Mouse (Mus musculus): Measurements from ENCODE around the gene Cirbp.
A peak's percentile ranks its signal among the peaks of the same experiment; 100 is the strongest.

Gene Cirbp

DNA sequence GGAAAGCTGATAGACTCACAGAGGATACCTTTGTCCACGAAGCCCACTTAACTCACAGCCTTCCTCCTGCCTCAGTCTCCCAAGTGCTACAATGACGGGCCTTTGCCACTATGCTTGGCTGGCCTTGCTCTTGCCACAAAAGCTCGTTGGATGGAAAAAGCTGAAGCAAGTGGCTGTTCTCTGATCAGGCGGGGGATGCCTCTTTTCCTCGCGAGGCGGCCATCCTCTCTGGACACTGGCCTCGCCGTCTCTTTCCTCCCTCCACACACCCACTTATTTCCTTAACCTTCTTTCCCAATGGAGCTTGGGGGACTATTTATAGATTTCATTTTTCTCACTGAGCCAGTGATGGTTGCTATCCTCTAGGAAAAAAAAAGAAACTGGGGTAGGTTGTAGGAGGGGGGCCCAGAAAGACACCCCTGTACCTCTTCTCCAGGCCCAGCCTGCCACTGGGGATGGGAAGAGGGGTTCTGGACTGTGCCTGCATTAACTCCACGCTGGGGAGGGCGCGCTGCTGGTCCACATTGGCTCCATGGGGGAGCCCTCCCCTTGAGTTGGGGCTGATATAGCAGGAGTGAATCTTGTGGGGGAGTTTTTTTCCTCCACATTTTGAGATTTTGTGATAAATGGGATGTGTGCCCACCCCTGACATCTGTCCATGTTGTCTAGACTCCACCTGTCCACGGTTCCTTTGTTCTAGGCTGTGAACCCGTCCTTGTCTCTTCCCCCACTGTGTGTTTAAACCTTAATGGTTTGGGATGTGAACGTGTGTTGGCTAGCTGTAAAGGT lies 8.4 kb upstream of the Cirbp start:
- H3K4me1 ChIP-seq (replicated peaks; ENCODE audit: low read depth, low read length), result peaks cover 93% of the 10 kb centered on the region
- TF ChIP-seq NANOG (IDR thresholded peaks at IDR 0.05; ENCODE audit: borderline replicate concordance, low read length), result no peak
- no peak for TF ChIP-seq POU5F1 (IDR thresholded peaks at IDR 0.05; ENCODE audit: borderline replicate concordance, low read length)
- peaks cover 54% of the 10 kb centered on the region for H3K36me3 ChIP-seq (ENCODE audit: insufficient read depth, low read length)
- H3K27me3 ChIP-seq (ENCODE audit: insufficient read depth, low read length), result no peaks in the 10 kb centered on the region
- H3K4me3 ChIP-seq (replicated peaks; ENCODE audit: low read length), result no peak overlapping the region; the same call in 1 of the 2 replicates
- H3K9me3 ChIP-seq (ENCODE audit: low read length), result no peaks in the 10 kb centered on the region

DNA sequence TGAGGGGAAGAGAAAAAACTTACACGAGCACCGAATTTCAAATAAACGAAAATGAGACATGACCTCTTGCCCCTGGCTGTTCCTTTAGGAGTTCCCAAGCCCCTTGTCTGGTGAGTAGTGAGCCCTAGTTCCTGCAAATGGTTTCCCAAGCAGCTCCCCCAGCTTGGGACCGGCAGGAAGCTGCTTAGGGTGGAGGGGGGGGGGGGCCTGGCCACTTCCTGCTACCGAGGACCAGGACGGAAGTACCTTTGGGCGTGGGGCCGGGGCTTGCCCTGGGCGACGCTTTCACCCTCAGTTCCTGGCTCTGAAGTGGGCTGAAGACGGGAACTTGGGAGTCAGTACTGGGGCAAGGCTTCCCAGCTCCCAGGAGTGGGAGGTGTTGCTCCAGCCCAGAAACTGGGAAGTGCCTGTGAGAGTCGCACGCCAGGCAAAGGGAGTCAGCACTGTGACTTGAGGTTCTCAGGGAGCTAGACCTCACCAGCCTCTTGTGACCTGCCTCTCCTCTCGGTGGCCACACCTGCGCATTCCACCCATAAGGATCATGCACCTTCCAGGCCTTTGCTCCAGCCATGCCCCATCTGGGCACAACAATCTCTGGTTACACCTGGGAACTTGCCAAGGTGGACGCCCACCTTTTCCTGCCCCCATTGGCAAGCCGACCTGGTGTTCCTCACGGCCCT lies 7.3 kb upstream of the Cirbp start:
- H3K9me3 ChIP-seq (ENCODE audit: low read length), result no peaks in the 10 kb centered on the region
- H3K27me3 ChIP-seq (ENCODE audit: insufficient read depth, low read length), result no peaks in the 10 kb centered on the region
- TF ChIP-seq CTCF (conservative IDR thresholded peaks at IDR 0.05; ENCODE audit: low read length) (no peak), NANOG (IDR thresholded peaks at IDR 0.05; ENCODE audit: borderline replicate concordance, low read length) (no peak), POU5F1 (IDR thresholded peaks at IDR 0.05; ENCODE audit: borderline replicate concordance, low read length) (no peak)

DNA sequence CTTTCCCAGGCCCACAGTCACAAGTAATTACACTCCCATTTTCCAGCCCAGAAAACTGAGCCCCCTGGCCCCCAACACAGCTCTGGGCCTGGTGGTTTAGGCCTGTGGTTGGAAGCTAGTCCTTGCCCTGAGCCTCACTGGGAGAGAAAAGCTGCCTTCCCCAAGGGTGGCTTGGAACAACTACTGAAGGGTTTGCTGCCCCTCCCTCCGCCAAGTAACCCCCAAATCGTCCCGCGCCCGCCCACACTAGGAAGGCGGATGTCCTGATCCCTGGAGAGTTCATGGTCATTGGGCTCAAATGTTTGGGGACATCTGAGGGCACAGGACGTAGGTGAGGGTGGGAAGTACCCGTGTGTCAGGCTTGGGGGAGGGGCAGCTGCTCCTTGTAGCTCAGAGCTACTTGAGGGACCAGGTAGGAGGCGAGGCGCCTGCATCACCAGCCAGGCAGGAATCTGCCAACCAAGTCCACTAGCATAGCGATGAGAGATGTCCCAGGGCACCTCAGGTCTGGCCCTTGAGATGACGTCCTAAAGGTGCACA lies 6.7 kb upstream of the Cirbp start:
- peaks cover 36% of the 10 kb centered on the region for H3K36me3 ChIP-seq (ENCODE audit: insufficient read depth, low read length)
- H3K27me3 ChIP-seq (ENCODE audit: insufficient read depth, low read length), result no peaks in the 10 kb centered on the region
- peaks cover 93% of the 10 kb centered on the region for H3K4me1 ChIP-seq (replicated peaks; ENCODE audit: low read depth, low read length)
- TF ChIP-seq NANOG (IDR thresholded peaks at IDR 0.05; ENCODE audit: borderline replicate concordance, low read length), result no peak
- TF ChIP-seq POU5F1 (IDR thresholded peaks at IDR 0.05; ENCODE audit: borderline replicate concordance, low read length), result no peak
- TF ChIP-seq CTCF (conservative IDR thresholded peaks at IDR 0.05; ENCODE audit: low read length), result no peak
- peak overlapping the region; percentile 64 for H3K4me3 ChIP-seq (replicated peaks; ENCODE audit: low read length)
- H3K9me3 ChIP-seq (ENCODE audit: low read length), result no peaks in the 10 kb centered on the region

More for the DNA sequence above, 7.3 kb upstream of the Cirbp start:
- peak overlapping the region; percentile 64 for H3K4me3 ChIP-seq (replicated peaks; ENCODE audit: low read length)
- H3K36me3 ChIP-seq (ENCODE audit: insufficient read depth, low read length), result peaks cover 42% of the 10 kb centered on the region
- peaks cover 93% of the 10 kb centered on the region for H3K4me1 ChIP-seq (replicated peaks; ENCODE audit: low read depth, low read length)

GRCm38 (mm10) chr10:80159561-80160454 lies 6.0 kb upstream of the Cirbp start:
- TF ChIP-seq NANOG (IDR thresholded peaks at IDR 0.05; ENCODE audit: borderline replicate concordance, low read length), result no peak
- no peak for TF ChIP-seq CTCF (conservative IDR thresholded peaks at IDR 0.05; ENCODE audit: low read length)
- no peak for TF ChIP-seq POU5F1 (IDR thresholded peaks at IDR 0.05; ENCODE audit: borderline replicate concordance, low read length)

DNA sequence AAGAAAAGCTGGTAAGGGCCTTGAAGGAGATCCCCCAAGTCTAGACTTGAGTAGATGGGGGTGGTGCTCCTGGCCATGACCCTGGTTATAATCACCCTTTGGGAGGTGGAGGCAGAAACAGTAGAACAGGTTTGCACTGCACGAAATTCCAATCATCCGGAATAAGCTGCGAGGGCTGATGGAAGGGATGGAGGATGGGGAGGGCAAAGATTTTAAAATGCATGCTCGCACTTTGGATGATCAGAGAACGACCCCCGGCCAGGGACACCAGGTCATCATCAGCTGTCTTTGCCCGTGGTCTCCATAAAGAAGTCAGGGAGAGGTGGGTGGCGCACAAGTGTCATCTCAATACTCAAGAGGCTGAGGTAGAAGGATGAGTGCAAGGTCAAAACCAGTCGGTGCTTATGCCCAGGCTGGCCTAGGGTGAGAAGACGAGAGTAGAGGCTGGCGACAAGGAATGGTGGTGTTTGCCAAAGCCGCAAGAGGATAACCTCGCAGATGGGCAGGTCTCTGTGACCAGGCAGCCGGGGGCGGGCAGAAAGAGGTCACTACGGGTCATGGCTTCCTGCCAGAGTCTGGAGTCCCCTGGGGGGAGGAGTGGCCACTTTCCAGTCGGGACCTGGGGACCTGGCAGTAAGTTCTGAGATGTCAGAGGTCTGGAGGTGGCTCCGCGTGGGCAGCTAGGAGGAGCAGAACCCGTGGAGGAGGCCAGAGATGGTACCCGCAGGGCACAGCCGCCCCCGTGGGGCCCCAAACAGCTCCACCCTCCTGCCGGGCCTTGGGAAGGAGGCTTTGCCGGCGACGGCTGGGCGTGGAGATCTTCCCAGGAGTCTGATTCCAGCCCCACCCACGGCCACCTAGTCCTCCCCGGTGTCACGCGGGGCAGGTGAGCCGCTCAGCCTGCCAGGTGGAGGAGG lies 5.1 kb upstream of the Cirbp start:
- Histone ChIP-seq H3K4me1 (replicated peaks; ENCODE audit: low read depth, low read length) (peaks cover 93% of the 10 kb centered on the region), H3K36me3 (ENCODE audit: insufficient read depth, low read length) (peaks cover 20% of the 10 kb centered on the region), H3K4me3 (replicated peaks; ENCODE audit: low read length) (peak overlapping the region; percentile 81), H3K9me3 (ENCODE audit: low read length) (no peaks in the 10 kb centered on the region), H3K27me3 (ENCODE audit: insufficient read depth, low read length) (no peaks in the 10 kb centered on the region)
- TF ChIP-seq POU5F1 (IDR thresholded peaks at IDR 0.05; ENCODE audit: borderline replicate concordance, low read length), result no peak
- TF ChIP-seq NANOG (IDR thresholded peaks at IDR 0.05; ENCODE audit: borderline replicate concordance, low read length), result no peak
- TF ChIP-seq CTCF (conservative IDR thresholded peaks at IDR 0.05; ENCODE audit: low read length), result no peak

More at GRCm38 (mm10) chr10:80159561-80160454, 6.0 kb upstream of the Cirbp start:
- H3K9me3 ChIP-seq (ENCODE audit: low read length), result no peaks in the 10 kb centered on the region
- peaks cover 93% of the 10 kb centered on the region for H3K4me1 ChIP-seq (replicated peaks; ENCODE audit: low read depth, low read length)
- H3K4me3 ChIP-seq (replicated peaks; ENCODE audit: low read length), result peak overlapping the region; percentile 81
- H3K27me3 ChIP-seq (ENCODE audit: insufficient read depth, low read length), result no peaks in the 10 kb centered on the region
- peaks cover 29% of the 10 kb centered on the region for H3K36me3 ChIP-seq (ENCODE audit: insufficient read depth, low read length)

DNA sequence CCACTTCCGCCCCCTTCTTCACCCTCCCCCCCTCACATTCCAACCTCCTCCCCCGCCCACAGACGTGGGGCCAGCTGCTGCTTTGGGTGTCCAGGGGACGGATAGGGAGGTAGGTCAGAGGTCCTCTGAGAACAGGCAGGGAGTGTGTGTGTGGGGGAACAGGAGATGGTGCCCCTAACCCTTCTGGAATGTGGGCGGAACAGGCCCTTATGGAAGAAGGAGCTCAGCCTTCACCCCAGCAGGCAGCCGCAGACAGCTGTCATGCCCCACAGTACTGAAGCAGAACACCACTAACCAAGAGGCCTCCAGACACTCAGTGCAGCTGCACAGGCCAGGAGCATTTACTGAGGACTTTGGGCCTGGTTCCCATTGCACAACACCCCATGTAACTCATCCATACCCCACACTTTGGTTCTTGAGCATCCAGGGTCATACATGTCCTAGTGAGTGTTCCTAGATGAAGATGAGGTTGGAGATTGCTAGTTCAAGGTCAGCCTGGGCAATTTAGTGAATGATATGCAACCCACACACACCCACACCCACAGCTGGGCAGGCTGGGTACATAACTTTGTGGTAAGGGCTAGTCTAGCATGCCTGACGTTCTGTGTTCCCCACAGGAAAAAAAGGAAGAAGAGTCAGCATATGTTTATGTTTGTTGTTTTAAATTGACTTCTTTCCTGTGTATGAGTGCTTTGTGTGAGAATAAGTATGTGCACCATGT lies 4.1 kb upstream of the Cirbp start:
- H3K4me3 ChIP-seq (replicated peaks; ENCODE audit: low read length), result peak overlapping the region; percentile 61
- TF ChIP-seq CTCF (conservative IDR thresholded peaks at IDR 0.05; ENCODE audit: low read length), result no peak
- TF ChIP-seq POU5F1 (IDR thresholded peaks at IDR 0.05; ENCODE audit: borderline replicate concordance, low read length), result no peak
- no peak for TF ChIP-seq NANOG (IDR thresholded peaks at IDR 0.05; ENCODE audit: borderline replicate concordance, low read length)
- H3K9me3 ChIP-seq (ENCODE audit: low read length), result no peaks in the 10 kb centered on the region
- peaks cover 93% of the 10 kb centered on the region for H3K4me1 ChIP-seq (replicated peaks; ENCODE audit: low read depth, low read length)
- H3K27me3 ChIP-seq (ENCODE audit: insufficient read depth, low read length), result no peaks in the 10 kb centered on the region
- H3K36me3 ChIP-seq (ENCODE audit: insufficient read depth, low read length), result peaks cover 10% of the 10 kb centered on the region

DNA sequence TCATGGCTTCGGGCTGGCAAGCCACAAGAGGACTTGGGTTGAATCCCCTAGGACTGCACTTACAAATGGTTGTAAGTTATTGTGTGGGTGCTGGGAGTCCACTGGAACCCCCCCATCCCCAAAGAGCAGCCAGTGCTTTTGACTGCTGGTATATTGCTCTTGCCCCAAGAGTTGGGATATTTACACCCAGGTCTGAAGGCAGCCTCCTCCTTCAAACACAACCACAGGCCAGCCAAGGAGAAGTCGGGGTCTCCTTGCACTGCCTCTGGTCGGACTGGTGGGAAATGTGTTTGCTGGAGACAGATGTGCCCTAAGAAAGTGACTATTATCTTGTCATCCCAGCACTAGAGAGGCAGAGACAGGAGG lies 3.6 kb upstream of the Cirbp start:
- H3K36me3 ChIP-seq (ENCODE audit: insufficient read depth, low read length), result peaks cover 5% of the 10 kb centered on the region
- H3K4me1 ChIP-seq (replicated peaks; ENCODE audit: low read depth, low read length), result peaks cover 93% of the 10 kb centered on the region
- H3K27me3 ChIP-seq (ENCODE audit: insufficient read depth, low read length), result no peaks in the 10 kb centered on the region
- no peak for TF ChIP-seq CTCF (conservative IDR thresholded peaks at IDR 0.05; ENCODE audit: low read length)
- no peak for TF ChIP-seq POU5F1 (IDR thresholded peaks at IDR 0.05; ENCODE audit: borderline replicate concordance, low read length)
- no peak for TF ChIP-seq NANOG (IDR thresholded peaks at IDR 0.05; ENCODE audit: borderline replicate concordance, low read length)
- H3K4me3 ChIP-seq (replicated peaks; ENCODE audit: low read length), result peak overlapping the region; percentile 61
- H3K9me3 ChIP-seq (ENCODE audit: low read length), result no peaks in the 10 kb centered on the region

Measured in E14TG2a.4 (cell line).